Mouse (Mus musculus): ENCODE results near the gene Gng13.

- TF ChIP-seq CTCF (IDR thresholded peaks at IDR 0.05): no peak
- TF ChIP-seq POLR2A (IDR thresholded peaks at IDR 0.05; ENCODE audit: insufficient read depth, low read depth, low read length): no peak
- no peak for TF ChIP-seq EP300 (IDR thresholded peaks at IDR 0.05; ENCODE audit: insufficient read depth, low read depth, low read length)
These were observed 34.5 kb downstream of the Gng13 start for GRCm38 (mm10) chr17:25751446-25751845.
